Mouse (Mus musculus) erythroblast, embryonic 14.5 days (primary cell): Measurements from ENCODE around the gene Alad.

Source experiments
- GATA1 ChIP-seq: IDR thresholded peaks from 2 replicates; pipeline ENCODE4 v1.6.1; 2012; ENCODE audit warnings: low read length, inconsistent platforms, mixed read lengths
- TAL1 ChIP-seq: IDR thresholded peaks from 3 replicates; pipeline ENCODE4 v1.6.1; 2012; ENCODE audit warnings: low read length, inconsistent platforms, mixed read lengths

DNA sequence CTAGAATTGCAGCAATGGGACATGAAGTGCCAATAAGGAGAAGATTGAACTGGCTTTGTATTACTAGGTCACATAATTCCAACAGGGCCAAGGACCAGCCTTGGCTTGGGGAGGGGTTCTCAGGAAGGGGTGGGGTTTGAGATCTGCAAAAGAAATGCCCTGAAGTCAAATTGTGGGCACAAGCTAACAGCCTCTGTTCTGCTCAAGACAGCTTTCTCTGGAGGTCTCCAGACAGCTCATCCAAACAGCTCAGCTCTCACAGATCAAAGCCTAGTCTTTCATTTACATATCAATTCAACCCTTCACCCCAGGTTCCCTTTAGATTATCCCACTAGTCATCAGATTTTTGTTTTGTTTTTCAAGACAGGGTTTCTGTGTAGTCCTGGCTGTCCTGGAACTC is 25.1 kb upstream of the Alad start:
- TF ChIP-seq TAL1 (no peak), GATA1 (no peak)
